ENCODE assay signal across 8 mouse cellular contexts in the genomic region with DNA sequence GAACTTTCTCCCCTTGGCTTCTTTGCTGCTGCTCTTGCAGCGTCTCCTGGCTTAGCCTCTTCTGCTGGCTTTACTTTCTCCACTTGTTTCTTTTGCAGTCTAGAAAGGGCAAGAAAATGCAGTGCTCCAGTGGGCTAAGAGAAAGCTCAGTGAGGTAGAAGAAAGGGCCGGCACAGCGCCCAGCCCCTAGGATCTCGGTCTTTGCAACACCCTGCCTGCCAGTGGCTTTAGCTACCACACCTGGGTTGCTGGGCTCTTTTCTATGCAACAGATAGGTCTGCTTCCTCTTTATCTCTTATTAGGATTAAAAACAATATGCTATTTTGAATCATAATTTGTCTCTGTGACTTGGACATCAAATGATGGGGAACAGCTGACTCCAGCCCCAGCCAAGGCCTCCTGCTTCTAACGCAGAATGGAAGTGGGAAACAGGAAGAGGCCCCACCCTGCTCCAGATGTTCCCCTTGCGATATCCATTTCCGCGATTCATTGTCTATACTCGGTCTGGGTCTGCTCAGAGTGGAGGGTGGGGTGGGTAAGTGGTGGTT.
DNase-seq lines count a peak whose midpoint lies in the region; ATAC-seq and TF ChIP-seq lines count a peak whose summit lies in the region.

No protein-coding gene starts in this region.

- H3K9me3 ChIP-seq in midbrain, embryonic 16.5 days (replicated peaks; ENCODE audit: control insufficient read depth, low read length, poor library complexity, severe bottlenecking), result no peaks in the 10 kb centered on the region

- H3K9ac ChIP-seq in midbrain, embryonic 16.5 days (ENCODE audit: low read depth, low read length), result no peak overlapping the region

- no peaks in the 10 kb centered on the region for H3K36me3 ChIP-seq in midbrain, embryonic 16.5 days (ENCODE audit: control insufficient read depth, insufficient read depth, low read length)

- DNase-seq in lung, adult 18-20 months, result peak; percentile 32 to 53
- DNase-seq in lung, adult 2 months, result no peak
- peak; percentile 43 to 76 for DNase-seq in kidney, postnatal 25 days
- DNase-seq in skeletal muscle tissue, adult 2 months (ENCODE audit: low read depth, low spot score), result peak; percentile 52
- DNase-seq in left cerebral cortex, postnatal 36 days (ENCODE audit: low spot score in 2 of 2), result no peak
- no peak for DNase-seq in layer of hippocampus, postnatal 10 days (ENCODE audit: low spot score in 2 of 2)

- ATAC-seq in granulocyte monocyte progenitor cell, adult 5-6 weeks (replicated peaks; ENCODE audit: poor library complexity, severe bottlenecking), result peak; percentile 65
- ATAC-seq in midbrain, embryonic 16.5 days, result no peak

- H3K27me3 ChIP-seq in midbrain, embryonic 16.5 days (ENCODE audit: control insufficient read depth, insufficient read depth, low read depth, low read length), result no peaks in the 10 kb centered on the region

- H3K4me2 ChIP-seq in midbrain, embryonic 16.5 days (ENCODE audit: low read length), result no peak overlapping the region

- 32% methylated on average over 9 of the region's 9 CpGs for WGBS in lung, adult 2 months
- WGBS in midbrain, embryonic 16.5 days, result 77% methylated on average over 9 of the region's 9 CpGs

- peaks cover 3% of the 10 kb centered on the region; the same call in 1 of the 2 replicates for H3K4me1 ChIP-seq in lung, adult 2 months (ENCODE audit: control insufficient read depth, insufficient read depth, low read length)
- 0 out of 2 replicates have a peak, but pooled peaks cover 2% of the 10 kb centered on the region for H3K4me1 ChIP-seq in midbrain, embryonic 16.5 days (ENCODE audit: control insufficient read depth, insufficient read depth, low read length)

- no peak for TF ChIP-seq POLR2A in lung, adult 2 months (IDR thresholded peaks at IDR 0.05; ENCODE audit: borderline replicate concordance, extremely low read depth, low read depth, low read length)

- H3K27ac ChIP-seq in midbrain, embryonic 16.5 days (ENCODE audit: low read length), result no peak overlapping the region

- TF ChIP-seq CTCF in lung, adult 2 months (IDR thresholded peaks at IDR 0.05; ENCODE audit: insufficient read depth, low read length), result no peak

- intact Hi-C loops in left cerebral cortex, postnatal 36 days (cut with DNase I), result no loop called here

- no peak overlapping the region for H3K4me3 ChIP-seq in lung, adult 2 months (replicated peaks; ENCODE audit: extremely low read depth, low read depth, low read length)
- H3K4me3 ChIP-seq in midbrain, embryonic 16.5 days (ENCODE audit: low read depth, low read length), result no peak overlapping the region

Comparison
In these comparisons a context has a peak if more than half of its experiments do, and no peak if none do; other contexts are left out.
1. DNase-seq: peak in lung, adult 18-20 months (2 of 2), kidney, postnatal 25 days (2 of 2) and skeletal muscle tissue, adult 2 months (single experiment); none in lung, adult 2 months (single experiment), left cerebral cortex, postnatal 36 days (0 of 2) and layer of hippocampus, postnatal 10 days (0 of 2).